Mouse (Mus musculus) liver, postnatal 0 days (tissue): ENCODE results near the gene Sv2c. TPM values are rescaled to one million over a fixed set of nuclear protein-coding genes. Genes with fewer than 3 reads are reported as not detected.
A peak's percentile ranks its signal among the peaks of the same experiment; 100 is the strongest.

Source experiments
- ATAC-seq: fragments of 200-750 bp; cut with Nextera tagmentation; 2 replicates; pipeline ENCODE4 v1.8.0; 2017; ENCODE audit warnings: mild to moderate bottlenecking, moderate library complexity
- DNase-seq: peaks from one replicate; pipeline ENCODE4 v3.0.0-alpha.2; 2016
- H3K27ac ChIP-seq: fragments of 300-500 bp; sonication (generic); 2 replicates; pipeline ENCODE4 v1.5.1; 2014; ENCODE audit warnings: antibody characterized with exemption, moderate library complexity, mild to moderate bottlenecking, low read depth
- H3K27me3 ChIP-seq: fragments of 300-500 bp; sonication (generic); 2 replicates; pipeline ENCODE4 v1.6.1; 2014; ENCODE audit warnings: low read length, control low read depth, mixed read lengths; ENCODE audit not compliant: insufficient read depth
- H3K36me3 ChIP-seq: fragments of 300-500 bp; sonication (generic); replicated peaks from 2 replicates; pipeline ENCODE4 v1.6.1; 2014; ENCODE audit warnings: mild to moderate bottlenecking, control low read depth, low read length, moderate library complexity, mixed read lengths; ENCODE audit not compliant: insufficient read depth
- H3K4me1 ChIP-seq: fragments of 300-500 bp; sonication (generic); 2 replicates; pipeline ENCODE4 v1.6.1; 2014; ENCODE audit warnings: antibody characterized with exemption, mild to moderate bottlenecking, control low read depth; ENCODE audit not compliant: insufficient read depth
- H3K4me2 ChIP-seq: fragments of 300-500 bp; sonication (generic); 2 replicates; pipeline ENCODE4 v1.6.1; 2014; ENCODE audit warnings: low read depth, mild to moderate bottlenecking, low read length, moderate library complexity, mixed read lengths
- H3K4me3 ChIP-seq: fragments of 300-500 bp; sonication (generic); 2 replicates; pipeline ENCODE4 v1.5.1; 2014; ENCODE audit warnings: low read depth, low read length
- H3K9ac ChIP-seq: fragments of 300-500 bp; sonication (generic); replicated peaks from 2 replicates; pipeline ENCODE4 v1.6.1; 2014; ENCODE audit warnings: mild to moderate bottlenecking, moderate library complexity
- H3K9me3 ChIP-seq: fragments of 300-500 bp; sonication (generic); 2 replicates; pipeline ENCODE4 v1.6.1; 2016; ENCODE audit warnings: mild to moderate bottlenecking, control low read depth, low read length, mixed read lengths
- CTCF ChIP-seq: sonication (generic); IDR thresholded peaks from 2 replicates; pipeline ENCODE4 v1.5.1; 2016; ENCODE audit warnings: antibody characterized with exemption, low read depth
- EP300 ChIP-seq: IDR thresholded peaks from 2 replicates; pipeline ENCODE4 v1.6.1; 2016; ENCODE audit warnings: antibody characterized with exemption, low read depth, mild to moderate bottlenecking
- WGBS: fragments of 180-500 bp; shearing (Covaris S2); extraction: QIAGEN DNeasy Blood & Tissue Kit; methylation state at CpG from one replicate; pipeline ENCODE4 v1.1.7; 2014; ENCODE audit not compliant: insufficient replicate concordance; 5-methylcytosine and 5-hydroxymethylcytosine counted together
- polyA plus RNA-seq: library from polyadenylated mRNA; unstranded; fragments of >200 nt; fragmentation: Nextera tagmentation; extraction: Ambion mirVana; gene quantifications from 2 replicates; pipeline ENCODE4 v1.2.1, GENCODE M21; 2015

The Sv2c gene
- polyA plus RNA-seq: 0.29 and 0.60 TPM in 2 replicates

DNA sequence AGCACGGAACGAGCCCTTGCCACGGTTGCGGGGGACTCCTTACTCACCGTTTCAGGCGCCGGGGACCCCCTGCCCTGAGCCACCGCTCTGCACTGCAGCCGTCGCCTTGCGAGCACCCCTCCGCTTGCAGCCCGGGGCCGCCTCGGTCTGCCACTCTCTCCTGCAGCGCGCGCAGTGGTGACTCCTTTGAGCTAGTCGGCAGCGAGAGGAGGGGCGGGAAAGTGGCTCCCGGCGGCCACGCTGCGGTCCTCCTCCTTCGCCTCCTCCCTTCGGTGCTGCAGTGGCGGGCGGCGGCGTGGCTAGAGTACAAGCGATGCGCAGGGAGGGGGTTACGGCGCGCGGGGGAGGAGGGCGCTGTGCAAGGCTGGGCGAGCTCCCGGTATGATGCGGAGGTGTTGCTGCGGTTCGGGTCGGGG lies at the start of gene Sv2c:
Gene Sv2c, minus strand, starts transcription at position 177 of the 416 bp plus-strand sequence.
- 1% methylated on average over 34 of the region's 44 CpGs for WGBS
- DNase-seq (no peak), ATAC-seq (no peak)
- Histone ChIP-seq H3K27ac (no peak within 1 kb of the TSS), H3K4me2 (0 out of 2 replicates have a peak within 1 kb of the TSS, but pooled peaks have one; percentile 4), H3K36me3 (no peaks in the 10 kb centered on the region), H3K4me1 (no peaks in the 10 kb centered on the region), H3K4me3 (0 out of 2 replicates have a peak within 1 kb of the TSS, but pooled peaks have one; percentile 4), H3K9ac (no peak within 1 kb of the TSS), H3K9me3 (no peaks in the 10 kb centered on the region), H3K27me3 (peaks cover 53% of the 10 kb centered on the region)
- TF ChIP-seq EP300: no peak
- TF ChIP-seq CTCF: no peak

DNA sequence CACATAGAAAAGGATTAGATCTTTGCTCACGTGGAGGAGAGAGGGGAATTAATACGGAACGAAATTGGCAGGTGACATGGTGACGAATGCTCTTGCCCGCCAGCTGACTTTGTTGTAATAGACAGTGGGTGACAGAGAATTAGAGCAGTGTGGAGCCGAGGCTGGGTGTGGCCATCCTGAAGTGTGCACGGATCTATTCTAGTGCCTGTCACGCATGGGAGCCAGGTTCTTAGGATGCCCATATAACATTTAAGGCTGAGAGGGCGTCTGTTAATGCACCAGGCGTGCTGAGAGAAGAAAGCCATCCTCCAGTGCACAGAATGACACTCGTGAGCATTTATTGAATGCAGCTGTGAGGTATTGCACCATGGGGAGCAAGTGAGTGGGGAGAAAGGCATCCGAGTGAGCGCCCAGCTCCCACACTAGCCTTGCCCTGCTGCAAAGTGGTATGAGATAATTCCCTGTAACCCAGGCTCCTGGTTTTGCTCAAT lies 48.3 kb upstream of the Sv2c start:
- WGBS: 71% methylated on average over 13 of the region's 13 CpGs
- Histone ChIP-seq H3K27me3 (no peaks in the 10 kb centered on the region), H3K9ac (no peak overlapping the region), H3K4me2 (no peak overlapping the region), H3K36me3 (no peaks in the 10 kb centered on the region), H3K4me1 (no peaks in the 10 kb centered on the region), H3K9me3 (no peaks in the 10 kb centered on the region), H3K4me3 (no peak overlapping the region), H3K27ac (no peak overlapping the region)
- DNase-seq (no peak), ATAC-seq (no peak)
- TF ChIP-seq CTCF (no peak), EP300 (no peak)

DNA sequence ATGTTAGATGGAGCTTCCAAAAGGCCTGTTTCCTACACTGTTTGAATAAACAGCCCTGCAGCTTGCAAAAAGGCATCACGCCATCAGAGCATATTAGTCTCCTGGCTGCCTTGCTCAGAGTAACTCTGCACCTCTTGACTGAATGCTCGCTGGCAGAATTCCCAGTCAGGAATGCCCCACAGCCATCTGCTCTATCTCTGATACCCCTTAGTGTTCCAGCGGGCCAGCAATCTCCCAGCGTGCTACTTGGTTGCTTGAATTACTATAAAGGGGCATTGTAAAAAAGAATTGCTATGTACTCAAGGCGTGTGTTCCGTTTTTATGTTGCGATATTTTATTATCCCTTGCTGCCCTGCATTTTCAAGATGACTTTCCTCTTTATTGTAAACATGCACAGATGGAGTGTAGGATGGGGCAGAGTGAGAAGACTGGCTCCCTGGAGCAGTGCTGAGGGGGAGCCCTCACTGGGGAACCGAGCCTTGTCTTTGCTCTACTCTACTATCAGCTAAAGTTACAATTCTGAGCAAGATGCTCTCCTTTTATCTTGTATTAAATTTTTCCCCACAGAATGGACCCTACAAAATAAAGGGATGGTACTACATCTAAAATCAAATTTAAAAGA lies 43.3 kb upstream of the Sv2c start:
- ATAC-seq (no peak), DNase-seq (no peak)
- Histone ChIP-seq H3K9me3 (no peaks in the 10 kb centered on the region), H3K27me3 (no peaks in the 10 kb centered on the region), H3K9ac (no peak overlapping the region), H3K27ac (no peak overlapping the region), H3K4me3 (no peak overlapping the region), H3K36me3 (no peaks in the 10 kb centered on the region), H3K4me2 (no peak overlapping the region), H3K4me1 (no peaks in the 10 kb centered on the region)
- no peak for TF ChIP-seq EP300
- TF ChIP-seq CTCF: no peak
- 75% methylated on average over 8 of the region's 8 CpGs for WGBS

DNA sequence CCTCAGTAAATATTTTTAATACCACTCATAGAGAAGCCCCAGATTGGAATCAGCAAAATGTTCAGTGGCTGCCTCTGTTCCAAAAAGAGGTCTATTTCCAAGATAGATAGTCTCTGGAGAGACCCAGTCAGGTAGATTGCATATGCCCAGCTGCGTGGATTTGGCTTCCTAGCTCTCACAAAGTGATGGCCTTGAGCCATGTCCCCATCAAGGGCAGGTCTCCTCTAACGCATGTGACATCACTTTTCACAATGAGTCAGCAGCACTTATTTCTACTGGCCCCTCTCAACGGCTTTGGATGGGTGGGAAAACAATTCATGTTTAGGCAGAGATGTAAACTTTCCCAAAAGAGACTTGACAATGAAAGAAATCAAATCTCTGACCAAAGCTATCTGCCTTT lies 41.3 kb upstream of the Sv2c start:
- no peak overlapping the region for H3K9ac ChIP-seq
- H3K36me3 ChIP-seq: no peaks in the 10 kb centered on the region
- no peak overlapping the region for H3K4me3 ChIP-seq
- WGBS: 53% methylated on average over 3 of the region's 3 CpGs
- TF ChIP-seq EP300 (no peak), CTCF (no peak)
- no peaks in the 10 kb centered on the region for H3K9me3 ChIP-seq
- ATAC-seq (no peak), DNase-seq (no peak)
- H3K27ac ChIP-seq: no peak overlapping the region
- H3K4me2 ChIP-seq: no peak overlapping the region
- no peaks in the 10 kb centered on the region for H3K4me1 ChIP-seq
- no peaks in the 10 kb centered on the region for H3K27me3 ChIP-seq

DNA sequence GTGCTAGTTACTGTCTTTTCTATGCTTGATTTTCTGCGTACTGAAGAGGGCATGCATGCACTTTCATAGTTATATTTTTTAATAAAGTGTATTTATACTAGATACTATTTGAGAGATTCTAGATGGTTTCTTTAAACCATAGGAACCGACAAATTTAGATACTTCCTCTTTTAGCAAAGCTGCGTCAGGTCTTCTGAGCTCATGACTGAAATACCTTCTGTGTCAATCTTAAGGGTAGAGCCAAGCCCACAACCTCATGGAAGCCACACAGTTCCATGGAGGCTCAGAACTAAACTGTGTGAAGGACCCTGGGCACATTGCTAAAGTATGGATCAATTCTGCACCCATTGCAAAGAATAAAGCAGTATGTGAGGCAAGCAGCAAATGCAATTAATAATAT lies 39.9 kb upstream of the Sv2c start:
- Histone ChIP-seq H3K9ac (no peak overlapping the region), H3K27ac (no peak overlapping the region), H3K4me1 (no peaks in the 10 kb centered on the region), H3K36me3 (no peaks in the 10 kb centered on the region), H3K4me2 (no peak overlapping the region), H3K9me3 (no peaks in the 10 kb centered on the region), H3K4me3 (no peak overlapping the region), H3K27me3 (no peaks in the 10 kb centered on the region)
- 46% methylated on average over 3 of the region's 3 CpGs for WGBS
- no peak for TF ChIP-seq EP300
- ATAC-seq: no peak
- DNase-seq: no peak

DNA sequence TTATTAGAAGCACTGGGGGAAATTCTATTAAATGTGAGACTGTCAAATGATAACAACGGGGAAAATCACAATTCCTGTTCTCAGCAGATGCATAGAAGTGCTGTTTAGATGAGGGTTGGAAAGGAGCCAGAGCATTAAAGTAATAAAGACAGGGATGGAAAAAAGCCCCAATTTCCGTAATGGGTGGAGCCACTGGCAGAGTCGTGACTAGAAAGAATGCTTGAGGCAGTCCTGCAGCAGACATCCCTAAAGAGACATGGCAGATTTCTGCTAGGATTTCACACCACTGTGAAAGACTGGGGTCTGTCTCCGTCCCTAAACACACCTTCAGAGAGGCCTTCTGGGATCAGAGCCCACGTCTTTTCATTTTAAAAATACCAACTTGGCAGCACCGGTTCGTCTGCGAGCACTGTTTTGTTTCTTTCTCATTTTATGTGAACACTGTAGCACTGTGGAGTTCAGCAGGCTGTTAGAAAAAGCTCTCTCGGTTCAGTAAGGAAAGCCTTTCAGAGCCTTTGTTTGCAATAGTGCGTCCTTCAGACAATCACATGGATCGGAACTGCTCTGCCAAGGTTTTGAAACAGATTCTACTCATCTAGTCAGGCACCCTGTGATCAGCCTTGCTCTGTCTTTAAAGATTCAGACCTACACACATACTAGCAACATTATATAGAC lies 36.8 kb upstream of the Sv2c start:
- Histone ChIP-seq H3K27ac (no peak overlapping the region), H3K36me3 (no peaks in the 10 kb centered on the region), H3K4me1 (no peaks in the 10 kb centered on the region), H3K9me3 (no peaks in the 10 kb centered on the region), H3K27me3 (no peaks in the 10 kb centered on the region), H3K9ac (no peak overlapping the region), H3K4me2 (no peak overlapping the region), H3K4me3 (no peak overlapping the region)
- 70% methylated on average over 11 of the region's 11 CpGs for WGBS
- TF ChIP-seq EP300: no peak
- no peak for TF ChIP-seq CTCF
- DNase-seq (no peak), ATAC-seq (no peak)
